Mouse (Mus musculus): Measurements from ENCODE around the gene Alg11.

Alg11 gene

GRCm38 (mm10) chr8:22079313-22080007, 18.9 kb downstream of the Alg11 start:
- no peak for DNase-seq

DNA sequence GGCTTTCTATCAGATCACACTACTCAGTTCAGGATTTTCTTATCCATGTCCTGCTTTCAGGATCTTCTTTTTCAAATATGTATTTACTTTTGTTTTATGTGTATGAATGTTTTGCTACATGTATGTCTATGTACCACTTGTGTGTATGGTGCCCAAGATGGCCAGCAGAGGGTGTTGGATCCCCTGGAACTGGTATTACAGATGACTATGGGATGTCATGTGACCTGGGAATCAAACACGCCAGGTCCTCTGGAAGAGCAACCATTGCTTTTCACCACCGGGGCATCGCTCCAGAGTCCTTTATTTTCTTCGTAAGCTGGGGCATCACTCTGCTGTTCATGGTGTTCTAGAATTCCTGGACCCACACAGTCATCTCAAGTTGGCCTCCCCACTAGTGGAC, 28.7 kb downstream of the Alg11 start:
- DNase-seq, result no peak

GRCm38 (mm10) chr8:22091568-22091967, 31.0 kb downstream of the Alg11 start:
- DNase-seq, result no peak

DNA sequence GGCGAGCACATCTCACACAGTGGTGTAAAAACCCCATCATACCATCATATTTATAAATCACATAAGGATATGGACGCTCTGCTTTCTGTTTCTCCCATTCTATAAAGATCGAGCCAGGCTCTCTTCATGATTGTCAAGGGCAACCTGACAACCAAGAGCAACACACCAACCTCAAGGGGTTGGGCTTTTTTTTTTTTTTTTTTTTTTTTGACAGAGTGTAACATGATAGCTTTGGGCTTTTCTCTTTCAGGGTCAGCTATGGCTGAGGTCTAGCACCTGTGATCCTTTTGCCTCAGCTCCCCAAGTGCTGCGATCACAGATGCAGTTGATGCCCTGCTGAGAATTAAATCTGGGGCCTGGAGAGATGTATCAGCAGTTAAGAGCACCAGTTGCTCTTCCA, 46.5 kb downstream of the Alg11 start:
- DNase-seq, result no peak

Data from thymus, postnatal 36 days (tissue).